Mouse (Mus musculus) intestine, embryonic 15.5 days (tissue): Measurements from ENCODE around the gene Bex2. TPM values are rescaled to one million over a fixed set of nuclear protein-coding genes. Genes with fewer than 3 reads are reported as not detected.
"Not testable (repeated sequence)": the region's sequence is repeated elsewhere in the genome, so short reads cannot be mapped to it uniquely, and the experiment has no call there.

ENCODE experiments used
- ATAC-seq: fragments of 200-750 bp; cut with Nextera tagmentation; 2 replicates; pipeline ENCODE4 v1.8.0; 2017; ENCODE audit warnings: moderate TSS enrichment, moderate library complexity
- H3K27ac ChIP-seq: fragments of 300-500 bp; sonication (generic); 2 replicates; pipeline ENCODE4 v1.5.1; 2015; ENCODE audit warnings: mild to moderate bottlenecking, inconsistent platforms
- H3K27me3 ChIP-seq: fragments of 300-500 bp; sonication (generic); replicated peaks from 2 replicates; pipeline ENCODE4 v1.6.1; 2015; ENCODE audit warnings: inconsistent platforms
- H3K36me3 ChIP-seq: fragments of 300-500 bp; sonication (generic); 2 replicates; pipeline ENCODE4 v1.6.1; 2015; ENCODE audit warnings: inconsistent platforms
- H3K4me1 ChIP-seq: fragments of 300-500 bp; sonication (generic); replicated peaks from 2 replicates; pipeline ENCODE4 v1.6.1; 2015; ENCODE audit warnings: inconsistent platforms
- H3K4me2 ChIP-seq: fragments of 300-500 bp; sonication (generic); replicated peaks from 2 replicates; pipeline ENCODE4 v1.6.1; 2015; ENCODE audit warnings: mild to moderate bottlenecking, inconsistent platforms
- H3K4me3 ChIP-seq: fragments of 300-500 bp; sonication (generic); replicated peaks from 2 replicates; pipeline ENCODE4 v1.5.1; 2015; ENCODE audit warnings: inconsistent platforms
- H3K9ac ChIP-seq: fragments of 300-500 bp; sonication (generic); 2 replicates; pipeline ENCODE4 v1.6.1; 2015; ENCODE audit warnings: inconsistent platforms
- H3K9me3 ChIP-seq: fragments of 300-500 bp; sonication (generic); 2 replicates; pipeline ENCODE4 v1.6.1; 2016; ENCODE audit warnings: inconsistent platforms
- WGBS: fragments of 180-500 bp; shearing (Covaris S2); methylation state at CpG from one replicate; pipeline ENCODE4 v1.1.7; 2015; 5-methylcytosine and 5-hydroxymethylcytosine counted together
- polyA plus RNA-seq: library from polyadenylated mRNA; unstranded; fragments of >200 nt; fragmentation: Nextera tagmentation; extraction: Ambion mirVana; gene quantifications from 2 replicates; pipeline ENCODE4 v1.2.1, GENCODE M21; 2015

The Bex2 gene
- polyA plus RNA-seq, 1 experiment from 2014 or later: 127 TPM

- H3K4me3 ChIP-seq: no peak overlapping the region
- no peaks in the 10 kb centered on the region for H3K36me3 ChIP-seq
- no peak overlapping the region for H3K9ac ChIP-seq
- no peaks in the 10 kb centered on the region for H3K4me1 ChIP-seq
- H3K9me3 ChIP-seq: no peaks in the 10 kb centered on the region
- H3K4me2 ChIP-seq: no peak overlapping the region
- H3K27ac ChIP-seq: no peak overlapping the region
- 15% methylated on average over 5 of the region's 5 CpGs for WGBS
- ATAC-seq: 0 out of 2 replicates have a peak, but pooled peaks have one; percentile 34
- no peaks in the 10 kb centered on the region for H3K27me3 ChIP-seq
These were observed 20.5 kb downstream of the Bex2 start for GRCm38 (mm10) chrX:136047528-136047927.

- 73% methylated on average over 1 of the region's 1 CpGs for WGBS
These were observed 24.3 kb downstream of the Bex2 start for GRCm38 (mm10) chrX:136043726-136044125.

GRCm38 (mm10) chrX:136032799-136033763 lies 35.0 kb downstream of the Bex2 start, which contains the start of gene Arxes1:
TSS of gene Arxes1 (plus strand) at chrX:136033367.
- H3K4me1 ChIP-seq, H3K36me3 ChIP-seq, H3K27me3 ChIP-seq, H3K27ac ChIP-seq, H3K9ac ChIP-seq, H3K9me3 ChIP-seq: not testable (repeated sequence)
- Histone ChIP-seq H3K4me3 (peak within 1 kb of the TSS; percentile 6; the same call in 1 of the 2 replicates), H3K4me2 (peak within 1 kb of the TSS; percentile 46)
- WGBS: 16% methylated on average over 13 of the region's 49 CpGs
- ATAC-seq: peak; percentile 98

More at GRCm38 (mm10) chrX:136043726-136044125, 24.3 kb downstream of the Bex2 start:
- ATAC-seq: no peak
- no peak overlapping the region for H3K4me2 ChIP-seq
- no peaks in the 10 kb centered on the region for H3K27me3 ChIP-seq
- H3K27ac ChIP-seq: no peak overlapping the region
- no peak overlapping the region for H3K4me3 ChIP-seq
- H3K9ac ChIP-seq: no peak overlapping the region
- no peaks in the 10 kb centered on the region for H3K4me1 ChIP-seq
- H3K36me3 ChIP-seq: no peaks in the 10 kb centered on the region
- no peaks in the 10 kb centered on the region for H3K9me3 ChIP-seq

GRCm38 (mm10) chrX:136030331-136030730 lies 37.7 kb downstream of the Bex2 start:
- Histone ChIP-seq H3K4me2 (no peak overlapping the region), H3K9me3 (no peaks in the 10 kb centered on the region), H3K27ac (no peak overlapping the region), H3K27me3 (no peaks in the 10 kb centered on the region), H3K4me1 (no peaks in the 10 kb centered on the region), H3K9ac (no peak overlapping the region), H3K36me3 (no peaks in the 10 kb centered on the region), H3K4me3 (no peak overlapping the region)
- no peak for ATAC-seq
- 76% methylated on average over 1 of the region's 1 CpGs for WGBS

Other genes with a start within 250 kb of the Bex2 start
- 17.9 and 18.9 TPM in 2 replicates for gene Gprasp2, start 229.2 kb downstream of the Bex2 start, polyA plus RNA-seq
- gene Arxes2, start 74.4 kb downstream of the Bex2 start, polyA plus RNA-seq: 73.9 and 86.6 TPM in 2 replicates
- 26.7 and 32.3 TPM in 2 replicates for gene Arxes1, start 34.9 kb downstream of the Bex2 start, polyA plus RNA-seq
- gene Nxf3, start 17.0 kb upstream of the Bex2 start, polyA plus RNA-seq: 0.39 TPM in 1 of 2 replicates, not detected in the other
- gene Bex4, start 70.8 kb upstream of the Bex2 start, polyA plus RNA-seq: 230 and 263 TPM in 2 replicates
- 219 and 251 TPM in 2 replicates for gene Tceal8, start 104.1 kb upstream of the Bex2 start, polyA plus RNA-seq
- 4.1 and 4.2 TPM in 2 replicates for gene Tceal5, start 135.6 kb upstream of the Bex2 start, polyA plus RNA-seq
- 1.1 and 1.9 TPM in 2 replicates for gene Tceal7, start 146.5 kb upstream of the Bex2 start, polyA plus RNA-seq
- gene Bex1, start 147.3 kb upstream of the Bex2 start, polyA plus RNA-seq: 186 and 196 TPM in 2 replicates
- gene Tceal9, start 176.8 kb upstream of the Bex2 start, polyA plus RNA-seq: 573 and 647 TPM in 2 replicates
- gene Bex3, start 202.0 kb upstream of the Bex2 start, polyA plus RNA-seq: 383 and 402 TPM in 2 replicates